Mouse (Mus musculus): ENCODE results near the gene Trub1. TPM values are rescaled to one million over a fixed set of nuclear protein-coding genes. Genes with fewer than 3 reads are reported as not detected.

Gene Trub1
- total RNA-seq, 2 experiments from 2014 or later, result 4.1 to 5.1 TPM

DNA sequence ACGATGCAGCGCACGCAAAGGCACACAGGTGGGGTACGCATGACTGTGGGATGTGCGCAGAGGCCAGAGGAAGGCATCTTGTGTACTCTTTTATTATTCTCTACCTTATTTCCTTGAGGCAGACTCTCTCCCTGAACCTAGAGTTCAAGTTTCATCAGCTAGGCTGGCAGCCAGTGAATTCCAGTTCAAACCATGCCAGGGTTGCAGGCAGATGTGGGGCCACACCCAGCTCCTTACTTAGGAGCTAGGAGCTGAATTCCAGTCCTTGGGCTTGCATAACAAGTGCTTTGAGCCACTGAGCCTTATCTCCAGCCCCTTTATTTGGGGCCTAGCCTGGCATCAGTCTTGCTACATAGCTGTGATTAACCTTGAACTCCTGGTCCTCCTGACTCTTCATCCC, 13.4 kb upstream of the Trub1 start:
- DNase-seq (ENCODE audit: low spot score), result no peak

- DNase-seq (ENCODE audit: low spot score), result no peak
These were observed 11.2 kb upstream of the Trub1 start for GRCm38 (mm10) chr19:57441501-57441900.

DNA sequence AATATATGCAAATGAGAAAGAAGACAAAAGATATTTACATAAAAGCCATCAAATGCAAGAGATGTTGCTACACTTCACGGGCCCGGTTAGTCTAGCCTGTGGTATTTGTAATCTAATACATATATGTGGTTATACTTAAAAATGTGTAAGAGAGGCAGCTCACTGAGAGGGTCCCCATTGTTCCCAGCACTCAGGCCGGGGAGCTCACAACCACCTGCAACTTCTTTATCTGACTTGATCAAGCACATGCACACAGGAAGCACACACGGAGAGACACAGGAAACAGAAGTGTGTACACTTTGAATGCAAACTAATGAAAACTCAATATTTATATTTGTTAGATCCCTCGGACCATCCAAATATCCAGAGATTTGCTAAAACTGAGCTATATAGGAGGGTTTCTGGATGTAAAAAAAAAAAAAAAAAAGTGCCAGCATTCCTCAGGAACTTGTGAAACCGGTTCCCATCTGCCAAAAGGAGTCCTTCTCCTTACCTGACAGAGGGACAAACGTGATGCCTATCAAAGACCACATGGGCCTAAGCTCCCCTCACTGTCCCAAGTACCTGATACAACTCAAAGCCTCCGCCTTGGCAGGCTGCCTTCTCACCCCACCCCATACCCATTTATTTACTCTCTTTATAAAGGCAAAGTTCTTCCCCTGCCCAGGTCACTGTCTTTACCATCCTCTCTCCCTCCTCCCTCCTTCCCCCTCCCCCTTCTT, 9.6 kb upstream of the Trub1 start:
- DNase-seq (ENCODE audit: low spot score), result no peak

GRCm38 (mm10) chr19:57445049-57445448, 7.7 kb upstream of the Trub1 start:
- peak; percentile 15 for DNase-seq (ENCODE audit: low spot score)

GRCm38 (mm10) chr19:57450849-57451248, 1.9 kb upstream of the Trub1 start:
- no peak for DNase-seq (ENCODE audit: low spot score)

- DNase-seq (ENCODE audit: low spot score), result no peak
These were observed 950 bp upstream of the Trub1 start for GRCm38 (mm10) chr19:57451762-57452161.

DNA sequence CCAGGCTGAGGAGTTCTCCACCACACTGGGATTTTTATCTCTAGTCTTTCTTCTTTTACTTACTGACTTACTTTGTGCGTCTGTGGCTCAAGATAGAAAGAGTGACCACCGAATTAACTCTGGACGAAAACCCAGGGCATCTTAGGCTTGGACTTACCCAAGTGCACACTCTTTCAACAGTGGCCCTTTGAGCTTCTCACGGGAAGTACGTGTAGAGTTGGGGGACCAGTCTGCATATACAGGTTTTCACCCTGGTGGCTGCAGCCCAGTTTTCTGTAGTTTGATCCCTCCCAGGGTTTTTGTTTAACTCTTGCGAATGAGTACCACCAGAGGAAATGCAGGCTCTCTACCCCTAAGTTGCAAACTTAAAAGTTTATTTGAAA, 497 bp downstream of the Trub1 start:
- no peak for DNase-seq (ENCODE audit: low spot score)

GRCm38 (mm10) chr19:57455286-57455960, 2.7 kb downstream of the Trub1 start:
- no peak for DNase-seq (ENCODE audit: low spot score)

- DNase-seq (ENCODE audit: low spot score), result peak; percentile 47
These were observed 4.4 kb downstream of the Trub1 start for GRCm38 (mm10) chr19:57457075-57457474.

GRCm38 (mm10) chr19:57463741-57464140, 11.0 kb downstream of the Trub1 start:
- DNase-seq (ENCODE audit: low spot score), result no peak

DNA sequence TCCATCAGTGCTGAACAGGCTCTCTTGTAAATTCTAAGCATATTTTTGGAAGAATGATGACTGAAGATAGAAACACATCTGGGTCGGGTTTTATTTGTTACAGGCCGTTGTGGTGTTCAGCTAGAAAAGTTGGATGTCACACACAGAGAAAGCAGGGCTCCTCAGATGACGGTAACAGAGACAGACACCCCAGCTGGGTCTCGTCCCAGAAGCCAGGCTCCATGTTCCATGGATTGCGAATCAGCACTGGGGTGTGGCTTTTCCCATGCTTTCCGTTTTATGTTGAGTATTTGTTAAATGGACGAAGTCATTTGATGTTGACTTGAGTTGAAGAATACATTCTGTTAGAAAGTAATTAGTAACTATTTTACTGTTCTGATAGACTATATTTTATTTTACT, 13.0 kb downstream of the Trub1 start:
- DNase-seq (ENCODE audit: low spot score), result no peak

- DNase-seq (ENCODE audit: low spot score), result no peak
These were observed 18.3 kb downstream of the Trub1 start for GRCm38 (mm10) chr19:57471033-57471432.

DNA sequence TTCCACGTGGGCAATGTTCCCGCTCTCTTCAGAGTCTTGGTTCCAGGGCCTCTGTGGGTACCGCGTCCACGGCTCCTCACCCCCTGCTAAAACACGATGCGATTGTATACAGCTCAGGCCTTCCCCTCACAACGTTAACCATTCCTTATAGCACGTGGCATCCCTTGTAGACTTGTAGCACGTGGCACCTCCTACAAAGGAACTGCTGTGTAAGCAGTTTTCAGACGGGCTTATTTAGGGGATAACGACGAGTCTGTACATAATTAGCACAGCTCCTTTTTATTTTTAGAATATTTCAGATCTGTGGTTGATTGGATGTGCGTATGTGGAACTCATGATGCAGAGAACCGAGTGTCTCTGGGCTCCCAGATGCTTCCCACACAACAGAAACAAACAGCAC, 19.5 kb downstream of the Trub1 start:
- no peak for DNase-seq (ENCODE audit: low spot score)

DNA sequence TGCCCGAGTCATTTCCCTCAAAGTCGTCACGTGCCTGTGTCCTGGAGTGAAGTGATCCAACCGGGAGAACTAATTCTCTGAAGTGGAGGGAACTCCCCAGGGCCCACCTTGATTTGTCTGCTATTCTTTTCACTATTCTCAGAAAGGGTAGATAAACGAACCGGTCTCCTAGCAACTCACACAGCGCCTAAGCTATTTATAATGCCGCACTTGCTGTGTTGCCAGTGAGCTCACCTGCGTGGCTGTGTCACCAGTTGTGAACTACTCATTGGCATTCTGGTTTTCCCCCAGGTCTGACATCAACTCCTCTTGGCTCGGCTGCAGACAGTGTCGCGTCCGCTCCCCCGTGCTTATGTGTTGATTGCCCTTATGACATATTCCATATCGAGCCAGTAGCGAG, 20.6 kb downstream of the Trub1 start:
- no peak for DNase-seq (ENCODE audit: low spot score)

DNA sequence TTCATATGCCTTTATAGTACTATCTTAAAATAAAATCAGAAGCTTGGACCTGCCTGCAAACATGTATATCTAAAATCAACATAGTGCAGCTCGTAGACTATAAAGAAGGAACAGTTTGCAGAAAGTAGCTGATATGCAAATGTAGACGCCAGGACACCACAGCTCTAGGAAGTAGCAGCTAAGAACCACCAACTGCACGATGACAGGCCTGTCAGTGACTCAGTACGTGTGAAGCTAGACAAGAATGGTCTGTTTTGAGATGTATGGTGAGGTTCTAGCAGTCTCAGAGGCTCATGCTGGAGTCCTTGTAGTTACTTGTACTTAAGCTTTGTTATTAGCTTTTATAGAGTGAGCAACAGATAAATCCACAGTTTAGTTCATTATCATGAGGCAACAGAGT, 22.6 kb downstream of the Trub1 start:
- DNase-seq (ENCODE audit: low spot score), result no peak

DNA sequence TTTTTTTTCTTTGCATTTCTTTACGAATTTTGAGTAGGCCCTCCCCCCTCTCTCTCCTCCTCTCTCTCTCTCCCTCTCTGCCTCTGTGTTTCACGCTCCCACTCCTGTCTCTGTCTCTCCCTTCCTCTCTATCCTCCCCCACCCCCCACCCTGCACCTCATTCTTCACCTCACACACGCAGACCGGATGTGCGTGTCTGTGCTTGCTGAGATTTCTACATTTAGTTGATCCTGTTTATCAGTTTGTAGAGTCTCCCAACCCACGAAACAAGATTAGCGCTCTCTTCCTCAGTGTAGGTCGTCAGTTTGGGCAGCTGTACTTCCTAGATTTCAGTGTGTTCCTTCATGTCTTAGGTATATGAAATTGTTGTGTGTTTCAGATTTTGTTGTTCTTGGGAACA, 24.6 kb downstream of the Trub1 start:
- no peak for DNase-seq (ENCODE audit: low spot score)

GRCm38 (mm10) chr19:57478056-57478455, 25.3 kb downstream of the Trub1 start:
- no peak for DNase-seq (ENCODE audit: low spot score)

- no peak for DNase-seq (ENCODE audit: low spot score)
These were observed 27.4 kb downstream of the Trub1 start for GRCm38 (mm10) chr19:57479886-57480655.

- DNase-seq (ENCODE audit: low spot score), result no peak
These were observed 29.1 kb downstream of the Trub1 start for GRCm38 (mm10) chr19:57481743-57482259.

GRCm38 (mm10) chr19:57482815-57483214, 30.1 kb downstream of the Trub1 start:
- peak; percentile 42 for DNase-seq (ENCODE audit: low spot score)

- no peak for DNase-seq (ENCODE audit: low spot score)
These were observed 34.4 kb downstream of the Trub1 start for GRCm38 (mm10) chr19:57487051-57487658.

GRCm38 (mm10) chr19:57489527-57489926, 36.8 kb downstream of the Trub1 start:
- DNase-seq (ENCODE audit: low spot score), result no peak
